Mouse (Mus musculus): ENCODE data around the gene Gipc2. TPM values are rescaled to one million over a fixed set of nuclear protein-coding genes. Genes with fewer than 3 reads are reported as not detected.
"Not testable (repeated sequence)": the region's sequence is repeated elsewhere in the genome, so short reads cannot be mapped to it uniquely, and the experiment has no call there.

Gene Gipc2
- total RNA-seq, 2 experiments from 2014 or later, result 3.6 to 4.0 TPM

GRCm38 (mm10) chr3:152158344-152159291 is 7.4 kb downstream of the Gipc2 start:
- intact Hi-C loops (cut with DNase I), result no loop called here
- no peak for DNase-seq (ENCODE audit: low spot score)

GRCm38 (mm10) chr3:152156816-152157496 is 9.1 kb downstream of the Gipc2 start:
- intact Hi-C loops (cut with DNase I), result no loop called here
- no peak for DNase-seq (ENCODE audit: low spot score)

GRCm38 (mm10) chr3:152155296-152155948 is 10.6 kb downstream of the Gipc2 start:
- intact Hi-C loops (cut with DNase I), result no loop called here
- DNase-seq (ENCODE audit: low spot score), result no peak

GRCm38 (mm10) chr3:152154095-152154494 is 11.9 kb downstream of the Gipc2 start:
- intact Hi-C loops (cut with DNase I), result no loop called here
- no peak for DNase-seq (ENCODE audit: low spot score)

GRCm38 (mm10) chr3:152153152-152153551 is 12.9 kb downstream of the Gipc2 start:
- DNase-seq (ENCODE audit: low spot score), result no peak
- intact Hi-C loops (cut with DNase I), result no loop called here

GRCm38 (mm10) chr3:152152483-152152804 is 13.6 kb downstream of the Gipc2 start:
- intact Hi-C loops (cut with DNase I), result no loop called here
- DNase-seq (ENCODE audit: low spot score), result no peak

- no peak for DNase-seq (ENCODE audit: low spot score)
- intact Hi-C loops (cut with DNase I), result no loop called here
Measured at GRCm38 (mm10) chr3:152151725-152152482, 14.1 kb downstream of the Gipc2 start.

GRCm38 (mm10) chr3:152149863-152150262 is 16.2 kb downstream of the Gipc2 start:
- intact Hi-C loops (cut with DNase I), result loop anchor here (5.0 kb wide), 2 partner anchors 37 to 38 kb away; no protein-coding TSS in a partner anchor
- no peak for DNase-seq (ENCODE audit: low spot score)

- intact Hi-C loops (cut with DNase I), result loop anchor here (5.0 kb wide), 2 partner anchors 37 to 38 kb away; no protein-coding TSS in a partner anchor
- DNase-seq (ENCODE audit: low spot score), result no peak
Measured at GRCm38 (mm10) chr3:152149449-152149848, 16.6 kb downstream of the Gipc2 start.

- DNase-seq (ENCODE audit: low spot score), result no peak
- intact Hi-C loops (cut with DNase I), result loop anchor here (5.0 kb wide), 2 partner anchors 35 to 40 kb away; no protein-coding TSS in a partner anchor
Measured at GRCm38 (mm10) chr3:152147085-152147831, 18.8 kb downstream of the Gipc2 start.

- peak; percentile 67 for DNase-seq (ENCODE audit: low spot score)
- intact Hi-C loops (cut with DNase I), result loop anchor here (5.0 kb wide), 2 partner anchors 33 to 42 kb away; no protein-coding TSS in a partner anchor
Measured at GRCm38 (mm10) chr3:152145186-152145585, 20.8 kb downstream of the Gipc2 start.

GRCm38 (mm10) chr3:152142989-152143695 is 22.9 kb downstream of the Gipc2 start:
- intact Hi-C loops (cut with DNase I), result no loop called here
- no peak for DNase-seq (ENCODE audit: low spot score)

GRCm38 (mm10) chr3:152142146-152142545 is 23.9 kb downstream of the Gipc2 start:
- intact Hi-C loops (cut with DNase I), result no loop called here
- DNase-seq (ENCODE audit: low spot score), result no peak

GRCm38 (mm10) chr3:152139308-152139707 is 26.7 kb downstream of the Gipc2 start:
- intact Hi-C loops (cut with DNase I), result not testable (repeated sequence)

GRCm38 (mm10) chr3:152136106-152136505 is 29.9 kb downstream of the Gipc2 start:
- intact Hi-C loops (cut with DNase I), result not testable (repeated sequence)

More at GRCm38 (mm10) chr3:152139308-152139707, 26.7 kb downstream of the Gipc2 start:
- not testable (repeated sequence) for DNase-seq (ENCODE audit: low spot score)

GRCm38 (mm10) chr3:152133621-152134020 is 32.4 kb downstream of the Gipc2 start:
- DNase-seq (ENCODE audit: low spot score), result peak; percentile 17
- intact Hi-C loops (cut with DNase I), result no loop called here

More at GRCm38 (mm10) chr3:152136106-152136505, 29.9 kb downstream of the Gipc2 start:
- DNase-seq (ENCODE audit: low spot score), result not testable (repeated sequence)

GRCm38 (mm10) chr3:152130963-152131362 is 35.1 kb downstream of the Gipc2 start:
- no peak for DNase-seq (ENCODE audit: low spot score)
- intact Hi-C loops (cut with DNase I), result no loop called here

GRCm38 (mm10) chr3:152129426-152129825 is 36.6 kb downstream of the Gipc2 start:
- intact Hi-C loops (cut with DNase I); DNase-seq (ENCODE audit: low spot score): not testable (repeated sequence)

Measured in heart, postnatal 25 days (tissue).